Mouse (Mus musculus) cerebellum, adult 9-11 months (tissue): Measurements from ENCODE around the gene Pex7.

Experiments used
- DNase-seq: peaks from one replicate; pipeline ENCODE4 v3.0.0; 2022

Pex7 gene

DNA sequence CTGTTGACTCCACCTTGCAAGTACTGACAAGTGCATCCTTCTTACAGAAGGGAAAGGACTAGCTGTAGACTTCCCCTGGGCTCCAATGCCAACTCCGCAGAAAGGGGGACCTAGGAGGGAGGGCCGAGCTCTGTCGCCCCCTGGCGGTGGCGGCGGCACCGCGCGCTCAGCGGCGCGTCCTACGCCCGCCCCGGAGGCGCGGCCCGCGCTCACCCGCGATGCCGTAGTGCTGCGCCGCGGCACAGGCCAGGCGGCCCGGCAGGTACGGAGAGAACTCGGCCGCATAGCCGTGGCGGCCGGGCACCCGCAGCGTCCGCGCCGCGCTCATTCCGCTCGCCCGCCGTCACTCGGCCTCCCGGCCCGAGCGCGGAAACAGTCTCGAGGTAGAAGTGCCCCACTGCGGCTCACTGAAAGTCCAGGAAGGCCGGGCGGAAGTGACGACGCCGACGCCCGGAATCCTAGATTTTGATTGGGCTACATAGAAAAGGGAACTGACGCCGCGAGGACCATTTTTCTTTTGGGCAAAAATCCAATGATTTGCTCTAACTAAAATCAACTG is at the start of gene Pex7:
TSS of gene Pex7 (minus strand) at position 444 of the 559 bp plus-strand sequence.
- peak; percentile 95 for DNase-seq

DNA sequence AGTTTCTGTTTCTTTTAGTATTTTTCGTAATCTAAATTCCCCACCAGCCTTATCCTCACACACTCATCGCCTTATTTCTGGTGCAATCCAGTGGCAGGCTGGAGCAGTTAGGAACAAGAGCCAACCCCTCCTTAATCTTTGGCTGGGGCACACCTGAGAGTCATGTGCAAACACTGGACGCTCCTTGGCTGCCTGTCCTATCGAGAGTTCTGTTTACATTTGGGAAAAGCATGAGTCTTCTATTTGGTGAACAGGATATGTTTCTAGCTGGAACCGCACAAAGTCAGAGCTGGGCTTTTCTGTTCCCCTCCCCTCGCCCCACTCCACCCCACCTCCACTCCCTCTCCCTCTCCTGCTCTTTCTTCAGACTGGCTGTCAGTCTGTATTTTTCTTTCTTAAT is 49.3 kb upstream of the Pex7 start:
- DNase-seq, result no peak

DNA sequence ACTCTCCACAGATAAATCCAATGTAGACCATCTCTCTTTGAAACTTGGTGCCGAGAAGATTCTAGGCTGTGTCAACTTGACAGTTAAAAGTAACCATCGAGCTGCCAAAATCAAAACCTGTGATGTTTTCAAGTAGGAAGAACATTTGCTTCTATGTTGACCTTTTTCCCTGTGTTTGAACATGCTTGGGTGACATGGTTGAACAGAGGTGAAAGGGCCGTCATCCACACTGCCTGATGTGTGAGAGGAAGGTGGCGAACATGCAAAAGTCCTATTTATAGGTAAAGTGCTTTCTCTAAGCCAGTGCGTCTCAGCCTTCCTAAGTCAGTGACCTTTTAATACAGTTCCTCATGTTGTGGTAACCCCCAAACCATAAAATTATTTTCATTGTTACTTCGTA is 48.3 kb upstream of the Pex7 start:
- DNase-seq, result no peak

DNA sequence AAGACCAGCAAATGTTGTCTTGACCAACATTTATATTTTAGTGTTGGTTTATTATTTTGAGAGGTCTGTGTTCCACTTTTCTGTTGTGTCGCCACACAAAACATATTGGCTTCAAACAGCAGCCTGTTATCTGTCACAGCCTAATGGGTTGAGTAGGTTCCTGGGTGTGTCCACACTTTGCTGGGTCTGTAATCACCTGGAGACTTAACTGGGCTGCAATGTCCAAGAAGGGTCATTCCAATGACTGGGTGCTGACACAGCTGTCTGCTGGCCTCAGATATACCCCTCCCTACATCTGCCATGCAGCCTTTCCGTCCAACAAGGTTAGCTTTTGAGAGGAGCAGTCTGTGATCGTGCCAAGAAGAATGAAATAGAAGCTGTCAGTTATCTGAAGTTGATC is 47.1 kb upstream of the Pex7 start:
- DNase-seq, result no peak

DNA sequence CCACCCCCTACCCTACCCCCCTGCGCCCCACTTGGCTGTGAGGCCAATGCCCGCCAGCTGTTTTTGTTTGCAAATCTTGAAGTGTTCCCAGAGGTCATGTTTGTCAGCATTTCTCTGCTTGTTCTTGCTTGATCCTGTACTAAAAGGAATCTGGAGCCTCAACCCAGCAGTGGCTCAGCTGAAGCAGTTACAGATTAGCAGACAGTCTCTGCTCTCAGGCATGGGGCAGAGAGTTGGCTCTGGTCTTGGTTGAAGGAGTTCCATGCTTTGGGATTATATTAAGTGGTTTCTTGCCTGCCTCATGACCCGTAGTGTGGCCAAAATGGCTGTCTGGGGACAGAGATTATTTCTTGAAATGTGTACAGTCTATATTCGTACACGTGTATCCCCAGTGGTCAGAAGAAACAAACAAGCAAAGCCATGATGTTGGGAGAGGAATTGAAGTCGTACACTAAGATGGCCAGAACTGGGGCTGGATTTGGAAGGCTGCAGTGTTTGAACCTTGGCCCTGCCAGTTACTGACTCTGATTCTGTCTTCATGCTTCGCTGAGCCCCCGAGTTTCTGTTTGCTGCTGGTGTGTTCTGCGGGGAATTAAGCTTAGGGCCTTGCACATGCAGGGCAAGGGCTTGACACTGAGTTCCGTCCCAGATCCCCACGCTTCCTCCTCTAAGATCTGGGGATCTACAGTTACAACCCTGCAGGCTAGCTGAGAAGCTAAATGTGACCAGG is 45.7 kb upstream of the Pex7 start:
- DNase-seq, result no peak

DNA sequence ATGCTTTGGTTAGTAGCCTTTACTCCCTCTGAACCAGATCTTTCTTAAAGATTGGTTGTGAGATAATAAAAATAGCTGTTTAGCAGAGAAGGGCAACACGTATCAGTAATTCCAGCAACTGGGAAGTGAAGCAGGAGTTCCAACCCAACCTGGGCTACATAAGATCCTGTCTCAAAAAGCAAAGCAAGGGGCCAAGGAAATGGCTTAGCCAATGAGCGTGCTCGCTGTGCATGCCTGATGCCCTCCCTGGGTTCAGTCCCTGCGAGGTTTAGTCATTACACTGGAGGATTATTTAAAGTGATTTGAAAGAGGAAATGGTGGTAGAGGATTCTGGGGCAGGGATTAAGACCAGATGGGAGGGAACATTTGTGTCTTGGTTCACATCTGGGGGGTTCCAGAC is 41.6 kb upstream of the Pex7 start:
- DNase-seq, result no peak

DNA sequence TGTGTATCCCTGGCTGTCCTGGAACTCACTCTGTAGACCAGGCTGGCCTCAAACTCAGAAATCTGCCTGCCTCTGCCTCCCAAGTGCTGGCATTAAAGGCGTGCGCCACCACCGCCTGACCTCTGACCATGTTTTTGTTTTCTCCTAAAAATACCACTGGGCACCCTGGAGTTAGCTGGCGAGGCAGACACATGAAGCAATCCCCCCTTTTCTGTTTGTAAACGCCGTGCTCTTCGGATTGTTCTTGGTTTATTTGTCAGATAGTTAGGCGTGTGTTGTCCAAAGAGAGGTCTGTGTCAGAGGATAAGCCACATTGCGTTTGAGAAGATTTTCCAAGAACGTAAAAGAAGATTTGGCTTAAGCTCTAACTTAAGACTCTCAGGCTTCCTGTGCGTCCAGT is 40.9 kb upstream of the Pex7 start:
- DNase-seq, result no peak

DNA sequence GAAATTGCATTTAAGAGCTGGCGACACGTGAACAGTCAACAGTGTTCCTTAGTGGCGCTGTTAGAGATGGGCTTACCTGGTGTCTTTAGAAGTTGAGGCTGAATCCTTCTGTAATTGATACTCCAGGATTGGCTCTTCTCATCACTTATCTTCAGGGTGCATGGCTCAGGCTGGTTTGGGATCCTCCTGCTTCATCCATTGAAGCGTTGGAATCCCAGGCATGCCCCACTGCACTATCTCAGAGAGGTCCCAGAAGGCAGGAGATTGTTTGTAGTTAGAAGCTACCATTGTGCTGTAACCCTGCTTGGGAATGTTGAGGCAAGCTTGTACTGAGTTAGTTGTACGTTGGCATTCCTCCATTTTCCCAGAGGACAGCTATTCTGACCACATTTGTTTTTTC is 40.4 kb upstream of the Pex7 start:
- no peak for DNase-seq

DNA sequence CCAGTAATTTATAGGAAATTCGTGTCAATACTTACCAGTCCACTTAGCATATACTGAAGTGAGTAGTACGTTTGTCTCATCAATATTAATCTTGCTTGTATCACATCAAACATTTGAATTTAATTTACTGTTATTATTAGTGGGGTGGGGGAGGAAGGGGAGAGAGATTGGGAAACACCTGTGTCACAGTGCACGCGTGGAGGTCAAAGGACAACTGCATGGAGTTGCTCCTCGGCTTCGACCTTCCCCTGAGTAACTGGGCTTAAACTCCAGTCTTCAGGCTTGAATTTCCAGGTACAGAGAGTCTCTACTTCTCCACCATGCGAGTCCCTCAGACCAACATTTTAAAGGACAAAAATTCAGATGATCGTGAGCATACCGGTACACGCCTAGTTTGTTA is 40.0 kb upstream of the Pex7 start:
- DNase-seq, result no peak

DNA sequence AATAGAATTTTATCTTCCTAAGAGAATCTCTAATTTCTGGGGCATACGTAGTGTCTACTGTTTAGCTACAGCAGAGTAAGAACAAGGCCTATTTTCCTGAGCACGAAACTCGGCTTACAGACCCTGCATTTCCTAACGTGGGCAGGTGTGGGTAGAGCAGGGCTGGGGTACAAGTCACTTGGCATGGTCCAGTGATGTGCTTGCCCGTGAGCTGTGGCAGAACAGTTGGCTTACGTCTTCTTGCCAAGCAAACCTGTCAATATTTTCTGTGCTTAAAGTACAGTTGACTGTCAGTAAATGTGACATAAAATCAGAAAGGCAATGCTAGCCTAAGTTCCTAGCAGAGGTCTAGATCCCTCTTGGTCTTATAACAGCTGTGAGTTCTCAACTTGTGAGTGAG is 39.2 kb upstream of the Pex7 start:
- DNase-seq, result no peak

DNA sequence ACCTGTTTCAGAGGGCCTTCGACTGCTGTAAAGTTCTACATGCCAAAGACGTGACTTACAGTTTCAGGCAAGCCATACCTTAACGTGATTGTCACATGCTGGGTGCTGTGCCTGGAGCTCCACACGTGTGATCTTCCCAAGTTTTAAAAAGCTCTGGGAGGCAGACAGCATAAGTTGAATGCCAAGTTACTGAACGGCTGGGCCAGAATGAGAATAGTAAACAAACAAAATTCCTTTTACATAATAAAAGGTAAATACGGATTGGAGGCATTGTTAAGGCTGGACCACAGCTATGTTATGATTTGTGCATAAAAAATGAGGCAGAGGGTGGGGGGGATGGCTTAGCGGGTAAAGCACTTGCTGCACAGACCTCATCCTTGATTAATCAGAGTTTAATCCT is 38.2 kb upstream of the Pex7 start:
- DNase-seq, result no peak

DNA sequence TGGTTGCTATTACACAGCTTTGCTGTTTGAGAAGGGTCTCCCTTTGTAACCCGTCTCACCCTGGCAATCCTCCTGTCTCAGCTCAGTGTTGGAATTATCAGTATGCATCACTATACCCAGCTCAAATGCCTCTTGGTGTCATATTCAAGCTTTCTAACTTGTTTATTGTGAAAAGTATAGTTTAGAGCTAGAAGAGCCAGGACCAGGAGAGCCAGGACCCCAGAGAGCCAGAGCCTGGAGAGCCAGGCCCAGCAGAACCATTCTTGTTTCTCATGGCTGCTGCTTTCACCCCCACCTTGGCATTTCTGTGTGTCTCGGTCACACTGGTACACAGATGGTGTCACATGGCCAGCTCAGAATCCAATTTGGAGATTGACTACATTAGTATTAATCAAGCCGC is 35.1 kb upstream of the Pex7 start:
- DNase-seq, result no peak

DNA sequence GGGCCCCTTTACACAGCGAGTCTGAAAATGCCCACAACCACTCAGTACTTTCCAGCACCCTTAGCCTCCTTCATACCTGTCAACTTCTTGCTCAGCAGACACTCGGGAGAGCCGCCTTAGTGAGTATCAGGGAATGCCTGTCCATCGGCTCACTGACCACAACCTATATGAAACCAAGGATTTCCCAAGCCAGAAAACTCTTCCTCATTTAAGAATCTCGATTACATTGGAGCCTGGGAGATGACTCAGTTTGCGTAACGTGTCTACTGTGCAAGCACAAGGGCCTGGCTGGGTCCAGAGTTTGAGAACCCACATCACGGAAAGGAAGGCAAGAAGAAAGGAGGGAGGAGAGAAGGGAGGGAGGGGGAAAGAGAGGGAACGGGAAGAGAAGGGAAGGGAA is 34.4 kb upstream of the Pex7 start:
- no peak for DNase-seq

DNA sequence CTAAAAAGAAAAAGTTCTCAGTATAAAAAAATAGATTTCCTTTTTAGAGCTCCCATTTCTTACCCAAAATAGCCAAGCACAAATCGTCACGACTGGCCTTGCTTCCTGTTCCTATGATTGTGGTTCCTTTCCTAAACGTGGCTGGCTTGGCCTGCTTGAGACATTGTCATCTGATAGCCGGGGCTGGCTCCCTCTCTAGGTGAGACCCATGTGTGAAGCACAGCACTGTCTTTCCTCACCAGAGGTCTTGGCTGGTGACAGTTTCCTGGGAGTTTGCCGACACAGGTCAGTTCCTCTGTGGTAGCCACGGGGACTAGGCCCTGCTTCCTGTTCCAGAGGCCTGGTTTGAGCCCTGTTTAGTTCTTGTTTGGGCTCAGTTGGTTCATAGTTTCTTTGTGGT is 33.6 kb upstream of the Pex7 start:
- no peak for DNase-seq

DNA sequence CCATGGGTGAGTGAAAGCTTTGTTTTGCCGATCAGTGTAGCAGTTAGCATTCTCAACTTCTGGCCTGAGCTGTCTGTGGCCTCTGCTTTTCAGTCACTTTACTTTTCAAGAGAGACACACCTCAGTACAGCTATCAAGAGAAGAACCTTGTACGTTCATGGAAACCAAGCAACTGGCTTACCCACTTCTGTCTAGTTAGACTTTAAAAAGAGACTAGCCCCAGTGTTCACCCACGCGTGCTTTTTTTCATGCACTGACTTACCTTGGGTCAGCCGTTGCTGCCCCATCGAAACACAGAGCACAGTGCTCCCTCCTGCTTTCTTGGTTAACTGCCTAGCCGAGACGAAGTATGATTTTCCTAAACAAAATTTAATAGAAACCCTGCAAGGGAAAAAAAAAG is 33.1 kb upstream of the Pex7 start:
- DNase-seq, result no peak

DNA sequence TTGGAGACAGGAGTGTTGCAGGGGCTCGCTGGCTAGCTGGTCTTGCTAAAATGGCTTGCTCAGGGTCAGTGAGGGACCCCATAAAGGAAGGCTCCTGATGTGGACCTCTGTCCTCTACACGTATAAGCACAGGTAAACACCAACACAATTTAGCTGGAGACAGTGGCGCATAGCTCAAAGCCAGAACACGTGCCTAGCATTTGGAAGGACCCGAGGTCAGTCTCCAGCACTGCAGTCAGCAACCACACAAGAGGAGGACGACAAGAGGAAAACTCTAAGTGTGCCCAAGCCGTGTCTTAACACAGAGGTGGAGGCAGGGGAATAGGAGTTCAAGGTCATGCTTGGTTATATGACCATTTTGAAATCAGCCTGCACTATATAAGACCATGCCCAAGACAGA is 32.6 kb upstream of the Pex7 start:
- no peak for DNase-seq

DNA sequence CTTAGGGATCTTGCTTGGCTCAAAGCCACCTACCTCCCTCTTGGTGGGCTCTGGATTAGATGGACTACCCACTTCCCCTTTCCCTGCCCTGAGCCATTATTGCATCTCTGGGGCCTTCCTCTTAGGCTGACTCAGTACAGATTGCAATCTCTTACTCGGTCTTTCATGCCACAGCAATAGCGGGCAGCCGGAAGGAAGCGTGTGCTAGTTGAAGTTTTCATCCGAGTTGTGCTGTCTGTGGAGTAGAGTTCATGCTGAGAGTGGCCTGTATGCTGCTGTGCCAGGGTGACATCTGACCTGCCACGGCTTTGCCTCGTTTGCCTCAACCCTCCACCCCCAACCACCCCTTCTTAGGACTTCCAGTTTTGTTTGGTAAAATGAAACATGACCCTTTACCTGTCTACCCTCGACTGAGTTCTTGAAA is 31.8 kb upstream of the Pex7 start:
- no peak for DNase-seq

DNA sequence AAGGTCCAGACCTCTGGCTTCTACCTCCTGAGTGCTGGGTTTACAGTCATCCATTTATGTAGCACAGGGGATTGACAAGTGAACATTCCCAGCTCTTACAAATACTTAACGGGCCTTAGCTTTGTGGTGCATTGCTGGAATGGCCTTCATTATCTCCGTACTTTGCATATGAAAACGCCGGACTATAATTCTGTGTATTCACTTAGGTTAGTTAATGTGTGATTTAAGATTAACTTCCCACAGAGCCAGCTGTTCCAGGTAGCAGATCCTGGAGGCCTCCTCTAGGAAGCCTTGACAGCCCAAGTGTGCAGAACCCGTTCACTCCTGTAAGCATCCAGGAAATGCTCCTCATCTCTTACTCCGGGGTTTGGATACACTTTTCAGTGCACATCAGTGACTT is 31.2 kb upstream of the Pex7 start:
- no peak for DNase-seq

DNA sequence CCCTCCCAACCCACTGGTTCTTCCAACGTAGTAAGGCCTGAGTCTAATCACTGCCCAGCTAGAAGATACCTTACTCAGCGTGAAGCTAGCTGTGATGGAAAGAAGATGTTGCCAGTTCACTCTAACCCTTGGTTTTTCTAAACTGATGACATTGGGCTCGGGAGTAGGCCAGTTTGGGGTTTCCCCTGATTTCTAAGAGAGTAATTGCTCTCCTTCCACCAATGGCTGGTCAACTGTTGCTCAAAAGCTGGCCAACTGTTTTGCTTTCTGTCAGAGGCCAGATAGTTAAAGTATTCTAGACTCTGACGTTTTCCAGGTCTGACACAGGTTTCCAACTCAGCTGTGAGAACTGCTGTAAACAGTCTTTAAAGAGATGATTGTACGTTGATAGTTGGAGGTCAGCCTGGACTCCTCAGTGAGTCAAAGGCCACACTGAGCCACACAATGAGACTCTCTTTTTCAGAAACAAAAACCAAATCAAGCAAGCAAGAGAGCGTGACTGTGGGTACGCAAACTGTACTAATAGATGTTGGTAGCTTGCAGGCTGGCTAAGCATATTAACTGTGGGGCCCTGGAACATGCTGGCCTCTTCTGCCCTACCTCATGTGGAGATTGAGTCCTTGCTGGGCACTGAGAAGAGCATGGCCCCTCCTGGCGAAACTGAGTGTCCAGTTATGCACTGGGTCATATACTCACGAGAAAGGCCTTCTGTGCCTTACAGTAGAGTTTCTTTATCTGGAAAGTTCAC is 29.6 kb upstream of the Pex7 start:
- DNase-seq, result no peak

DNA sequence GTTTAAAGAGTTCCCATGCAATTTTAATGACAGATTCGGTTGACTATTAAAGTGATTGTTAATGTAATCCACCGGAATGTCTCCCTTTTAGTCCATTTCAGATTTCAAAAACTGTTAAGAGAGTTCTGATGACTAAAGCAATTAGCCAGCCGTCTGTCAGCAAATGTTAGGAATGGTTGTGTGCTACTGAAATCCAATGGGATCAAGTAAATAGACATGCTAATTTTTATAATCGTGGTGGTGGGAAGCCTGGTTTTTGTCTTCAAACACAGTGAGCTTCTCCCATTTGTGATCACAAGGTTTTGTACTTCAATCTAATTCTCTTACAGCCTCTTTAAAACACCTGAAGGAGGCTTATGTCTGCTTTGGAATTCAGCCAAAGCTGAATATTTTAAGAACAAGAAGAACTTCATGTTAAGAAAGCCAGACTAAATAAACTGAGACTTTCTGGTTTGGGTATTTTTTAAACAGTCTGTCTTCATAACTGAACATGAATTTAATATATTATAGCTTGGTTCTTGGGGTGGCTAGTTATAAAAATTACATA is 28.4 kb upstream of the Pex7 start:
- no peak for DNase-seq

DNA sequence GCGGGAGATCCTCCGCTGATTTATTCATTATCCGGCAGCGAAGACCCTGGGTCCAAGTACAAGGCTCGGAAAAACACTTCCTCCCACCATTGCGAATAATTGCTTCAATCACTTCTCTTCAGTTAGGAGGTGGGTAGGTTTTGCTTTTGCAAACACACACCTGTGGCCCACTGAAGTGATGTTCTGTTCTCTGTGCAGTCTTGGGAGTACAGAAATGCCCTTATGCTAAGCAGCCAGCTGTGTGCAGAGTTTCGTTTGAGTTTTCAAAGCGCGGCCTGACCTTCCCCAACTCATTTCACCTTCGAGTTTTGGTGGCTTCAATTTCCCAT is 27.8 kb upstream of the Pex7 start:
- DNase-seq, result no peak

DNA sequence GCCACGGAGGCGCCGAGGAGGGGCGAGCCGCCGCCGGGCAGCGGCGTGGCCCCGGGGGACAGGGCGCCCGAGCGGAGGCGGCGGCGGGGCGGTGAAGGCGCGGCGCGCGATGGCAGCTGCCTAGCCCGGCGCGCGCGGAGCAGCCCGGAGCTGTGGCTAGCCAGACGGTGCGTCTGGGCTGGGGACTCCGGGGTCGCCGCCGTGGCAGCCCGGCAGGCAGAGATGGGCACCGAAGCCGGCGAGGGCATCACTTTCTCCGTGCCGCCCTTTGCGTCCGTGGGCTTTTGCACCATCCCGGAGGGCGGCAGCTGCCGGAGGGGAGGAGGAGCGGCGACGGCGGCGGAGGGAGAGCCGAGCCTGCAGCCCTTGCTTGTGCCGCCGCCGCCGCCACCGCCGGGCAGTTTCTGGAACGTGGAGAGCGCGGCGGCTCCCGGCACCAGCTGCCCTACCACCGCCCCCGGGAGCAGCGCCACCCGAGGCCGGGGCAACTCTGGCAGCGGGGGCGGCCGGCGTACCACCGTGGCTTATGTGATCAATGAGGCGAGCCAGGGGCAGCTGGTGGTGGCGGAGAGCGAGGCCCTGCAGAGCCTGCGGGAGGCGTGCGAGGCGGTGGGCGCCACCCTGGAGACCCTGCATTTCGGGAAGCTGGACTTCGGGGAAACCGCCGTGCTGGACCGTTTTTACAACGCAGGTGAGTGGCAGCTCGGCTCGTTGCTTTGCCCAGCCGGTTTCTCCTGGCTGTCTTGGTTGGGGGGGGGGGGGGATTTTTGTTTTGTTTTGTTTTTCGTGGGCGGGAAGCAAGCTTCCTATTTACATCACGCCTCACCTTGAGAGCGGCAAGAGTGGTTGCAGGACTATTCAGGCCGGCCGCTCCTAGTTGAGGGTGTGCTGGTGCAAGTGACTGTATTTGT is 27.1 kb upstream of the Pex7 start, which contains the start of gene Map3k5:
TSS of gene Map3k5 (plus strand) at position 89 of the 911 bp plus-strand sequence.
- DNase-seq, result peak; percentile 71
